Mouse (Mus musculus): Measurements from ENCODE around the gene Gnb3. TPM values are rescaled to one million over a fixed set of nuclear protein-coding genes. Genes with fewer than 3 reads are reported as not detected.
A peak's percentile ranks its signal among the peaks of the same experiment; 100 is the strongest.

The Gnb3 gene
- total and polyA plus RNA-seq, 2 experiments from 2014 or later: 0.68 to 2.2 TPM

- peak overlapping the region; percentile 81 for H3K4me2 ChIP-seq (ENCODE audit: low read depth, low read length)
- peaks cover 44% of the 10 kb centered on the region for H3K4me1 ChIP-seq (ENCODE audit: insufficient read depth, low read length)
- WGBS: 0% methylated on average over 6 of the region's 16 CpGs
- TF ChIP-seq CTCF (IDR thresholded peaks at IDR 0.05; ENCODE audit: low read depth): no peak; the same call in 1 of the 2 replicates
- peak overlapping the region; percentile 97 for H3K27ac ChIP-seq
- peak overlapping the region; percentile 91 for H3K9ac ChIP-seq (replicated peaks; ENCODE audit: low read length)
- peak overlapping the region; percentile 69 for H3K4me3 ChIP-seq (ENCODE audit: low read length)
- no peaks in the 10 kb centered on the region for H3K9me3 ChIP-seq (ENCODE audit: low read length)
- ATAC-seq (peak; percentile 25; the same call in 1 of the 2 replicates), DNase-seq (ENCODE audit: low spot score) (peak; percentile 46)
- no peaks in the 10 kb centered on the region for H3K36me3 ChIP-seq (ENCODE audit: insufficient read depth, low read length)
- no peaks in the 10 kb centered on the region for H3K27me3 ChIP-seq (ENCODE audit: insufficient read depth, low read length)
Measured at GRCm38 (mm10) chr6:124863125-124863657, 23.1 kb upstream of the Gnb3 start.

GRCm38 (mm10) chr6:124862406-124863124 is 22.5 kb upstream of the Gnb3 start:
- H3K36me3 ChIP-seq (ENCODE audit: insufficient read depth, low read length): no peaks in the 10 kb centered on the region
- peak overlapping the region; percentile 81 for H3K4me2 ChIP-seq (ENCODE audit: low read depth, low read length)
- peak overlapping the region; percentile 97 for H3K27ac ChIP-seq
- H3K27me3 ChIP-seq (ENCODE audit: insufficient read depth, low read length): no peaks in the 10 kb centered on the region
- no peak for TF ChIP-seq CTCF (IDR thresholded peaks at IDR 0.05; ENCODE audit: low read depth)
- WGBS: 8% methylated on average over 7 of the region's 8 CpGs
- DNase-seq (ENCODE audit: low spot score) (peak; percentile 14), ATAC-seq (peak; percentile 2; the same call in 1 of the 2 replicates)
- peak overlapping the region; percentile 69 for H3K4me3 ChIP-seq (ENCODE audit: low read length)
- no peaks in the 10 kb centered on the region for H3K9me3 ChIP-seq (ENCODE audit: low read length)
- H3K4me1 ChIP-seq (ENCODE audit: insufficient read depth, low read length): peaks cover 44% of the 10 kb centered on the region
- H3K9ac ChIP-seq (replicated peaks; ENCODE audit: low read length): peak overlapping the region; percentile 91

- H3K4me3 ChIP-seq (ENCODE audit: low read length): peak overlapping the region; percentile 69; the same call in 1 of the 2 replicates
Measured at GRCm38 (mm10) chr6:124861802-124862201, 21.7 kb upstream of the Gnb3 start.

GRCm38 (mm10) chr6:124861266-124861665 is 21.2 kb upstream of the Gnb3 start:
- H3K4me3 ChIP-seq (ENCODE audit: low read length): no peak overlapping the region
- no peaks in the 10 kb centered on the region for H3K36me3 ChIP-seq (ENCODE audit: insufficient read depth, low read length)
- no peaks in the 10 kb centered on the region for H3K9me3 ChIP-seq (ENCODE audit: low read length)
- WGBS: 67% methylated on average over 19 of the region's 19 CpGs
- H3K27ac ChIP-seq: peak overlapping the region; percentile 97
- H3K9ac ChIP-seq (replicated peaks; ENCODE audit: low read length): peak overlapping the region; percentile 91
- no peak for ATAC-seq
- H3K4me2 ChIP-seq (ENCODE audit: low read depth, low read length): peak overlapping the region; percentile 81
- no peaks in the 10 kb centered on the region for H3K27me3 ChIP-seq (ENCODE audit: insufficient read depth, low read length)
- DNase-seq (ENCODE audit: low spot score): peak; percentile 15
- peaks cover 38% of the 10 kb centered on the region for H3K4me1 ChIP-seq (ENCODE audit: insufficient read depth, low read length)
- TF ChIP-seq CTCF (IDR thresholded peaks at IDR 0.05; ENCODE audit: low read depth): no peak

More at GRCm38 (mm10) chr6:124861802-124862201, 21.7 kb upstream of the Gnb3 start:
- Histone ChIP-seq H3K4me1 (ENCODE audit: insufficient read depth, low read length) (peaks cover 41% of the 10 kb centered on the region), H3K9me3 (ENCODE audit: low read length) (no peaks in the 10 kb centered on the region), H3K27me3 (ENCODE audit: insufficient read depth, low read length) (no peaks in the 10 kb centered on the region), H3K9ac (replicated peaks; ENCODE audit: low read length) (peak overlapping the region; percentile 91), H3K36me3 (ENCODE audit: insufficient read depth, low read length) (no peaks in the 10 kb centered on the region), H3K27ac (peak overlapping the region; percentile 97), H3K4me2 (ENCODE audit: low read depth, low read length) (peak overlapping the region; percentile 81)
- no peak for DNase-seq (ENCODE audit: low spot score)
- TF ChIP-seq CTCF (IDR thresholded peaks at IDR 0.05; ENCODE audit: low read depth): no peak
- no peak for ATAC-seq
- whole genome bisulfite sequencing: 48% methylated on average over 3 of the region's 3 CpGs

- H3K27ac ChIP-seq: peak overlapping the region; percentile 97; the same call in 1 of the 2 replicates
- H3K36me3 ChIP-seq (ENCODE audit: insufficient read depth, low read length): no peaks in the 10 kb centered on the region
- H3K9me3 ChIP-seq (ENCODE audit: low read length): no peaks in the 10 kb centered on the region
- no peaks in the 10 kb centered on the region for H3K27me3 ChIP-seq (ENCODE audit: insufficient read depth, low read length)
- WGBS: 73% methylated on average over 9 of the region's 9 CpGs
- H3K4me1 ChIP-seq (ENCODE audit: insufficient read depth, low read length): peaks cover 31% of the 10 kb centered on the region
- no peak for TF ChIP-seq CTCF (IDR thresholded peaks at IDR 0.05; ENCODE audit: low read depth)
- H3K9ac ChIP-seq (replicated peaks; ENCODE audit: low read length): no peak overlapping the region
- H3K4me3 ChIP-seq (ENCODE audit: low read length): no peak overlapping the region
- DNase-seq (ENCODE audit: low spot score) (no peak), ATAC-seq (no peak)
- H3K4me2 ChIP-seq (ENCODE audit: low read depth, low read length): no peak overlapping the region
Measured at GRCm38 (mm10) chr6:124860511-124860910, 20.4 kb upstream of the Gnb3 start.

GRCm38 (mm10) chr6:124859725-124860124 is 19.6 kb upstream of the Gnb3 start:
- Histone ChIP-seq H3K9me3 (ENCODE audit: low read length) (no peaks in the 10 kb centered on the region), H3K4me2 (ENCODE audit: low read depth, low read length) (no peak overlapping the region), H3K9ac (replicated peaks; ENCODE audit: low read length) (no peak overlapping the region), H3K4me3 (ENCODE audit: low read length) (no peak overlapping the region), H3K27me3 (ENCODE audit: insufficient read depth, low read length) (no peaks in the 10 kb centered on the region), H3K27ac (peak overlapping the region; percentile 42), H3K4me1 (ENCODE audit: insufficient read depth, low read length) (peaks cover 24% of the 10 kb centered on the region), H3K36me3 (ENCODE audit: insufficient read depth, low read length) (no peaks in the 10 kb centered on the region)
- 6% methylated on average over 12 of the region's 12 CpGs for WGBS
- TF ChIP-seq CTCF (IDR thresholded peaks at IDR 0.05; ENCODE audit: low read depth): peak; percentile 91
- DNase-seq (ENCODE audit: low spot score) (peak; percentile 90), ATAC-seq (peak; percentile 8)

Measured in hindbrain, postnatal 0 days (tissue).